Mouse (Mus musculus) 3134 (cell line): ENCODE data around the gene Tex38.

Experiments
- DNase-seq: peaks from one replicate; pipeline ENCODE4 v3.0.0-alpha.2; 2011; ENCODE audit warnings: low spot score; ENCODE audit not compliant: insufficient read length; ENCODE audit errors: extremely low read depth

The Tex38 gene

DNA sequence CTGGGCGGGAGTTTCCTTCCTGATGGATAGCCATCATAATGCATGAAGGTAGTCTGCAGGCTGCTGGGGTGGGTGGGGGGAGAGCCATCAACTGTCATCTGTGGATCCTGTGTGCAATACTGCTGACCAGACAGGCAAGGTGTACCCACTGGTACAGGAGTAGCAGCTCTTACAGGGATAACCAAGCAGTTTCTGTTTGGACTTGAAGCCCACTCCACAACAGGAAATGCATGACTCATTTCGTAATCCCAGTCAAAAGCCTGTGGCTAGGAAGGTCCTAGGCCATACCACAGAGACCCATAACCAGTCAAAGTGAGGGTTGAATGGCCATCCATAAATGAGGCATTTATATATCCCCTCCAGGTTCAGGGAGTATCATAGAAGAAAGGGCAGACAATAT, 3.2 kb downstream of the Tex38 start:
- peak; percentile 16 for DNase-seq

DNA sequence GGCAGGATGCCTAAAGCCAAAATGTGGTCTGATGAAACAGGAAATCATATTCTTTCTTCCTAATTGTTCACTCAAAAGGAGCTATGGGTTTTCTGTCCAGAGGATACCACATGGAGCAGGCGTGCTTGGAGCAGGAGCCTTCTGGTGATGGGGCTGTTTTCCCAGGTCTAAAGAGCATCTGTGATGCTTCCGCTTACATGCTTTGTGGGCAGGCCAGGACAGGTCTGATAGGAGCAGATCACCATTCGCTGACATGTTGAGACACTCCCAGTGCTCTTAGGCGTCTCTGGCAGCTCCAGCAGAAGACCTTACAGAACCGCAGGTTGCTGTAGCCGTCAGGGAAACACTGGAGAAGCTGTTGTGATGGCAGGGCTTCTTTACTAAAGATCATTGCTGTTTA, 5.8 kb downstream of the Tex38 start:
- no peak for DNase-seq

DNA sequence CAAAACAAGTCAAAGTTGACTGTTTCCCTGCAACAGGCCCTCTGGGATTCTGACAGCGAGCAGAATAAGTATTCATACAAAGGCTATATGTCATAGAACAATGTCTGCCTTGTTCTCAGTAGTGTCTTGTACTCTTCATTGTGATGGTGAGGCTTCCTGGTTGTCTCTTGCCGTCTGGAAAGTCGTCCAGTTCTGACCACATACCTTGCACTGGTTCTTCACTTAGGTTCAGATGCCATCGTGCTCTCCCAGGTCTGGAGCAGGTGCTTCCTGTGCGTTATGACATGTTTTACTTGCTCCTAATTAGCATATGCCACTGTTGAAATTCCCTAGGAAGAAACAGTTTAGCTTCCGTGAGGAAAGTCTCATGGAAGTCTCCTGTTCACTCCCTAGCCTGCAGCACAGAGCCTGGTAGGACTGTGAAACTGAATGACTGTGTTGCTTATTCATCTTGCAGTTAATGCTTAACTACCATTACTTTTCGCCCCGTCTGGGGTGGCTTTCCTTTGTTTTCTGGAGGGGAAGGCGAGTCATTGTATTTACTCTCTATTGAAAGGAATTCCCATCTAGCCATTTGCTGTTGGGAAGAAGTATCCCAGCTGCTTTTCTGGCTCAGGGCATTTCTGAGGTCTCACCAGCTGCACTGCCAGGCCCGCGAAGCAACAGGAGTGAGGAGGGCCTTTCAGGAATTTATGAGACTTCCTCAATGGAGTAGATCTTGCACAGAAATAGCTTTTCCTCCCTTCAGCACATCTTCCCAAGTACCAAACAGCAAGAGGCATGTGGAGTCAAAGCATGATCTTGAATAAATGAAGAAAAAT, 13.0 kb downstream of the Tex38 start:
- no peak for DNase-seq

DNA sequence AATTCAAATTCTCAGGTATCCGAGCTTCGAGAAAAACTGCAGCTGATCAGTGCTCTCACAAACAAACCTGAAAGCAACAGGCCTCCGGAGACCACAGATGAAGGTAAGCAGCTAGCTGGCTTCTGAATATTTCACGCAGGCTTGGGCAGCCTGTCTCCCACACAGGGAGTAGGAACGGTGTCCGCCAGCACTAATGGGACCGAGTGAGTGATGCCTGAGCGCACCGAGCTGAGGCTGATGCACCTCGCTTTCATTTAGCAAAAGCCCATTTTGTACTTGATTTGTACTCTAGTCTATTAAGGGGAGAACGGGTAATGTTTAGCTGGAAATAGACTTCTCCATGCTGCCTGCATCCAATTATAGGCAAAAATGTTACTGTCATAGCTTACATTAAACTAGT, 16.2 kb downstream of the Tex38 start:
- DNase-seq = no peak

DNA sequence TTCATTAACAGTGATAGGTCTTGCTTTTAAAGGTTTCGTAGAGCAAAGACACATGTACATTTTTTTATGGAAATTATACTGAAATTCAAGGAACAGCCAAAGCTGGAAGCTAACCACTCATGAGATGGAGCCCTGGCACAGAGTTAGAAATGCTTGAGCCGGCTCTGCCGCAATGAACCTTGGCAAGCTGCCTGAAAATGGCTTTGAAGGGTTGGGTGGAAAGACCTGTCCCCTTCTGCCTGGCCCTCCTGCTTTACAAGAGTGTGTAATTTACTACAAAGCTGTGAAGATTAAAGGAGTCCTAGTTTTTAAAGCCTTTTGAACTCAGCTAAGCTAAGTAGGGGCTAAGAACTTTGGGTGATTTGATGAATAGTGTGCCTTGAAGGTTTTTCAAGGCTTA, 19.6 kb downstream of the Tex38 start:
- DNase-seq = no peak

DNA sequence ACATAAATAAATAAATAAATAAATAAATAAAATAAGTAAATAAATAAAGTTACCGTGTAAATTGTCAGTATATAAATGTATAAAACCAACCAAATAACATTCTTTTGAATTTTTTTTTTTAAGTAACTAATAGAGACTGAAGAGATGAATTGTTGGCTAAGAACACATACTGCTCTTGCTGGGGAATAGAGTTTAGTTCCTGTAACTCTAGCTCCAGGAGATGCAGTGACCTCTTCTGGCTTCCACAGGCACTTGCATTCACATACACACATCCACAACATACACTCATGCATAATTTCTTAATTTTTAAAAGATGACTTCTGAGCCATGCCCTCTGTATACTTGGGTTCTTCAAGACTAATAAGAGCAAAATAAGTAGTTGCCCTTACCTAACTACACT, 26.0 kb downstream of the Tex38 start:
- DNase-seq = no peak

DNA sequence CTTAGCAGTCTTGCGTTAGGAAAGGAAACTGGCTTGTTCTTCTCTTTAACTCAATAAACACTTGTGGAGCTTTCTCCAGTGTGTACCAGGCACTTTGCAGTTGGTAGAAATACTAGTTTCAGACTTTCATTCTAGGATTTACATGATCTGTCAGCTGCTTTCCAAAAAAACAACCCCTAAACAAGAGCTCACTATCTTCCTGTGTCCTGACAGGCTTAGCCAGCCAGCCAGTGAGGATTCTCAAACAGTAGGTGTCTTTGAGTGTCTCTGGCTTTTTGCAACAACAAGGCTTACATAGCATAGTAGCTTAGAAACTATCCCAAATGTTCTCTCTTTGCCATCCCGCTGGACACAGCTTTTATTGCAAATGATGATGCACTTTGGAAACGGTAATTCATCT, 26.7 kb downstream of the Tex38 start:
- no peak for DNase-seq

DNA sequence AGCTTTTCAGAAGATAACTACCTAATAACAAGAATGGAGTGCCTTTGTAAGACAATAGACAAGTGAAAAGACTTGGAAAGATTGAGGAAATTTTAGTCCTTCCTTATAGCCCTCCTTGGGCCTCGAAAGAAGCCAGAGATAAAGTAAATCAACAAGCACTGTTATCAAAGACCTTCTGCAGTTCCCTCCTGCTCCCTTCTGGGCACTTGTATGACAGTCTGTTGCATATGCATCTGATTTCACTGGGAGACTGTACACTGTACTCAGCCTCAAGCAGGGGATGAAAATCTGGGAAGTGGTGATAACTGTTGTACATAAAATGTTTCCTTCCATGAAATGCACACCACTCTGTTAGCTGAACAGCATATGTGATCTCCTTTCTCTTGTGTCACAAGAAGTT, 31.5 kb downstream of the Tex38 start:
- DNase-seq = no peak

DNA sequence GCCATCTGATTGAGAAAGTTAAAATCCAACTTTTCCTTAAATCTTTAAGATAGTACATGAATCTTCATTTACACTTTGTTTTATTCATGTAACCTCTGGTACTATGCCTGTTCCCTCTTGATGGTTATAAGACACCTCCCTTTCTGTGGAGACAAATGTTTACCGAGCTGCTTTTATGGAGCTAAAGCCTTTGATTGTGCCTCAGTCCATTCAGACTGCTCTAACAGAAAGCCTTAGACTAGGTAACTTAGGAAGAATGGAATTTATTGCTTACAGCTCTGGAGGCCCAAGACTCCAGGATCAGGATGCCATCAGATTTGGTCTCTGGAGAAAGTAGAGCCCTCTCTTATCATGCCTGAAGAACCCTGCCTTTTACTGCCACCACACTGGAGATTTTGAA, 32.6 kb downstream of the Tex38 start:
- no peak for DNase-seq

DNA sequence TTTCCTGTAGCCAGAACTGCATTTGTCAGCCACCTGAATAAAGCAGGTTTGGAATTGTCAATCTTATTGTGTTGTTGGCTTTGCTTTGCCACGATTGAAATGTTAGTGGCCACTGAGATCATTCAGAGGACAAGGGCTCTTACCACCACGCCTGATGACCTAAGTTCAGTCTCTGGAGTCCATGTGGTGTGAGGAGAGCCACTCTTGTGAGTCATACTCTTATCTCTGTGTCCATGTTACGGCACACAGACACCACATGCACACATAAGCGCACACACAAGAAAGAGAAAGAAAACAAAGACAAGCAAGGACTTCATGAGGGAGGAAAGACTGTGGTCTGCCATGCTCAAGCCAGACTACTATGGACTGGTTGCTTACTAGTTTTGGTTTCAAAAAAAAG, 37.7 kb downstream of the Tex38 start:
- no peak for DNase-seq

DNA sequence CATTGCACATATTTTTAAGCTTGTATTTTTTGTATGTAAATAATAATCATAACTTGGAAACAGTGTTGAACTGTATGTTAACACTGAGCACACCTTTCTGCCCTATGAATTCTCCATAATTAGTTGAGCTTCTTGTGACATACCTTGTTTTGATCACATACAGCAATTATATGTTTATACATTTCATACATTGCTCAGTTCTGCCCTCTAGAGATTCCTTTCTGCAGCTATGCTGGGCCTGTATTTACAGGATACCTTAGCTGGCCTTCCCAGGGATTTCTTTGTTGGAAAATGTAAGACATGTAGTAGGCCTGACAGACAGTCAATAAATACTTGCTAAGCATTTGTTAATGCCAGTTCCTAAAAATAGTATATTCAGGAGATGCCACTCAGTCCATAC, 38.2 kb downstream of the Tex38 start:
- no peak for DNase-seq

DNA sequence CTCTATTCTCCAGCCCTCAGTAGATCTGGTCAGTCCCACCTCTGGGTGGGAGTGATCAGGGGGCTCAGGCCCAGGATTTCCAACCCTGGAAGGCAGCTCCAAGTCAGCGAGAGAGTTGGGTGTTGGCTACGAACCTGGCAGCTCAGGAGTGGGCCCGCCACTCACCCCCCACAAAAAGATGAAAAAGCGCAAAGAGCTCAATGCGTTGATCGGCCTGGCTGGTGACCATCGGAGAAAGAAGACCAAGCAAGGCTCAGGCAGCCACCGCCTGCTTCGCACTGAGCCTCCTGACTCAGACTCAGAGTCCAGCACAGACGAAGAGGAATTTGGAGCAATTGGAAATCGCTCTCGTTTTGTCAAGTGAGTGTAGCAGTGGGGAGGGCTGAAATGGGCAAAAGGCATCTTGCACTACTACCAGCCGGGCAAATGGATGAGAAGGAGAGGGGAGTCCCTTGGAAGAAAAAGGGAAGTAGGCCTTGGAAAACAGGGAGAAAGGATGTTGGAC, 42.3 kb downstream of the Tex38 start:
- DNase-seq = no peak

DNA sequence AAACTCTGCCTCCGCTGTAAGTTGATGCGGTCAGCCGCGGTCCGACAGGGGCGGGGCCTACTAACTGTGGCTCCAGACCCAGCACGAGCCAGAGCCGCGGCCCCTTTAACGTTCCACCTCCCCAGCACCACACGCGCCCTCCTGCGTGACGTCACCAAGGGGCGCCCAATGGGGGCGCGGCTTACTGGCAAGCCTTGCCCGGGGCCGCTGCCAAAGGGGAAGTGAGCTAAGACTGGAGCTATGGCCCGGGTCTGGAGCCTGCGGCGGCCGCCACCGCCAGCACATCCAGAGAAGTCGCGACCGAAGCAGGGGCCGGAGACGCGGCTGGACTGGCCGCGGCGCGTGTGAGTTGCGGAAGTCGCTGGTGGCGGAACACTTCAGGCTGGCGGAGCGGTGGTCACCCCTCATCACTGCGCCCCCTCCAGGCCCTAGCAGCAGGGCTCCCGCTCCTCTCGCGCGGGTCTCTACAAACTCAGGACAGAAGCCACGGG, 43.2 kb downstream of the Tex38 start, which contains the start of gene Efcab14:
Gene Efcab14 (plus strand): TSS at position 194 of the 491 bp plus-strand sequence.
- DNase-seq = peak; percentile 99

DNA sequence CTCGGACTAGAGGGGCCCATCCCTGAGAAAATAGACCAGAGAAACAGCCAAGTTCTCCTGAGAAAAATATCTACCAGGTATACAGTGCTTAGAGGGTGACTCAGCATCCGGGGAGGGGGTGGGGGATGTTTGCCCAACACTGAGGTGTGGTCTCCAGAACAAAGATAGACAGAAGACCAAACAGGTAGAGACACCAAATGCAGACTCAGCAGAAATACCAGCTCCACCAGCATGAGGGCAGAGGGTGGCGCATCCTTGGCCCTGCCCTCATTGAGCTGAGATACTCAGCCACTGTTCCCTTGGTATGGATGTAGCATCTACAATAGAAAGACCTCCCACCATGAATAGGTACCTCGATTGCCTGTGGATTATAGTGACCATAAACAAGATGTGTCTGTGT, 46.0 kb downstream of the Tex38 start:
- DNase-seq = no peak

DNA sequence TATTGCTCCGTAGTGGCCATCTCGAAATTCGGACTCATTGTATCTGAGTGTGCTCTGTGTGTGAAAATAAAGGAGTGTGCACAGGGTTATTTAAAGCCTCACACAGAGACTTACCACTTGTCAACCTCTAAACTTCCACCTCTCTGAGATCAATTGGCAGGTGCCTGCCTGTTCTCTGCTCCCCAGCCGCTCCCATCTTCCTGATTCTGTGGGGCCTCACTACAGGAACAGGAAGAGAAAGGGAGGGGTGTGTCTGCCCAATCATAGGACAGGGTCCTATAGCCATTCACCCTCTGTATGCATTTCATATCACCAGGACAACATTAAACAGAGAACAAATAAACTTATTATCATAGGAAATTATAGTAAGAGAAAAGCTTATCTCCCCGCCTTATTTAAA, 47.1 kb downstream of the Tex38 start:
- no peak for DNase-seq

DNA sequence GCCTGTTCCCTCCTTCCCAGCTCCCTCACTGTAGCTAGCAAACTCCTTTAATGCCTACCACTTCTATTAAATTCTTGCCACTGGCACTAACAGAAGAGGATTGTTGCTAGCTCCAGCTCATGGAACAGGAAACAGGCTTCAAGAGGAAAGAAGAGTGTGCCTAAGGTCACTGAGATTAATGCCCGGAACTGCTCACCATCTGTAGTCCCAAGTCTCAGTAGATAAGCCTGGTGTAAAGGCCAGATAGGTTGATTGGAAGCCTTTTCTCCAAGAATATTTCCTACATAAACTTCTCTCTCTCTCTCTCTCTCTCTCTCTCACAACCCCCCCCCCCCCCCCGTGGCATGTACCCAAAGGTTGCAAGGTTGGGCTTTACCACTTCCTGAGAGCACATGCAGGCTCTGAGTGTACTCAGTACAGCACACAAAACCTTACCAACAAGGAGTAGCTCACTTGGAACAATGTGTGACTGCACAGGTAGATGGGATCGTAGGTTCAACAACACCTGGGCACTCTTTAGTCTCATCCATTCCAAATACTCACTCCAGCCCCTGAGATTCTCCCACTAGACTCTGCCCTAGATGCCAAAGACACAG, 48.5 kb downstream of the Tex38 start:
- DNase-seq = no peak

DNA sequence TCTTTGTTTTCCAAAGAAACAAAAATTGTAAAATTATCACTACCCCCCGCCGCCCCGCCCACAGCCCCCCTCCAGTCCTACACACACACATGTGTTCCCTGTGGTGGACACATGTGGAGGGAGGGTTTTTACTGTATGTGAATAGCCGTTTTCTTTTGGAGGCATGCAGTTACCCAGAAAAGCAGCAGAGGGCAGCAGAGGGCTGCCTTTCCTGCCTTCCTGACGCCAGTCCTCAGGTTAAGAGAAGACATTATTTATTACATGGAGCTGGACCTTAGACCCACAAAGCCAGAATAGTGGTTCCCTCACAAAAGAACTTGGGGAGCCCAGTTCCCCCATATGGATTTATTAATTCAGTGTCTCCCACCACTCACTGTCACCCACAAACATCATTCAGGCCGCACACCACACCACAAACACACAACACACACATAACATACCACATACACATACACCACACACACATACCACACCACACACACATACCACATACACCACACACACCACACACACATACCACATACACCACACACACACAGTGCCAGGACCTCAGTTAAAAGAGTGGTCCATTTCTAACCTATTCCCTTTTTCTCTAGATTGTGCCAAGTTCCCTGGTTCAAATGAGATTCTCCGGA, 49.1 kb downstream of the Tex38 start:
- peak; percentile 40 for DNase-seq
